Mouse (Mus musculus) c-Kit-negative CD71-positive TER-119-positive erythroid progenitor cells, embryonic 14.5 days (primary cell): Measurements from ENCODE around the gene Cdc34b.

Source experiments
- DNase-seq: peaks from one replicate; pipeline ENCODE4 v3.0.0-alpha.2; 2013; ENCODE audit warnings: low read depth, low spot score

The Cdc34b gene

GRCm38 (mm10) chr11:94732773-94733172 lies 8.8 kb upstream of the Cdc34b start:
- DNase-seq = no peak

- DNase-seq = no peak
Observed at GRCm38 (mm10) chr11:94735746-94736145, 5.8 kb upstream of the Cdc34b start.

- no peak for DNase-seq
Observed at GRCm38 (mm10) chr11:94752946-94753713, 11.5 kb downstream of the Cdc34b start.

GRCm38 (mm10) chr11:94759916-94760315 lies 18.3 kb downstream of the Cdc34b start:
- DNase-seq = no peak

- no peak for DNase-seq
Observed at GRCm38 (mm10) chr11:94760364-94760763, 18.8 kb downstream of the Cdc34b start.

- no peak for DNase-seq
Observed at GRCm38 (mm10) chr11:94760799-94761198, 19.2 kb downstream of the Cdc34b start.

- no peak for DNase-seq
Observed at GRCm38 (mm10) chr11:94762281-94762680, 20.7 kb downstream of the Cdc34b start.

GRCm38 (mm10) chr11:94762775-94763174 lies 21.2 kb downstream of the Cdc34b start:
- no peak for DNase-seq

GRCm38 (mm10) chr11:94767241-94767640 lies 25.7 kb downstream of the Cdc34b start:
- no peak for DNase-seq

- no peak for DNase-seq
Observed at GRCm38 (mm10) chr11:94772363-94773055, 30.9 kb downstream of the Cdc34b start.

- no peak for DNase-seq
Observed at GRCm38 (mm10) chr11:94773851-94774250, 32.3 kb downstream of the Cdc34b start.

- DNase-seq = no peak
Observed at GRCm38 (mm10) chr11:94774887-94775497, 33.4 kb downstream of the Cdc34b start.

GRCm38 (mm10) chr11:94782603-94783002 lies 41.0 kb downstream of the Cdc34b start, which contains the start of gene Tmem92:
Tmem92 (minus strand) TSS chr11:94782703.
- DNase-seq = no peak

GRCm38 (mm10) chr11:94785247-94785646 lies 43.7 kb downstream of the Cdc34b start:
- no peak for DNase-seq

- no peak for DNase-seq
Observed at GRCm38 (mm10) chr11:94791700-94792099, 50.1 kb downstream of the Cdc34b start.
